Mouse (Mus musculus) layer of hippocampus, postnatal 10 days (tissue): ENCODE data around the gene Rbm15. TPM values are rescaled to one million over a fixed set of nuclear protein-coding genes. Genes with fewer than 3 reads are reported as not detected.
"Not testable (repeated sequence)": the region's sequence is repeated elsewhere in the genome, so short reads cannot be mapped to it uniquely, and the experiment has no call there.

ENCODE experiments used
- DNase-seq, 2 experiments: peaks; one replicate each; pipeline ENCODE4 v3.0.0; 2021; ENCODE audit warnings: low spot score in 2 of 2
- total RNA-seq, 2 experiments: library from RNA; stranded (reverse); gene quantifications; 2 replicates each; pipeline ENCODE4 v1.2.3; 2021

The Rbm15 gene
- total RNA-seq, 2 experiments from 2014 or later = 23.4 to 25.1 TPM

- DNase-seq = peak in 1 of 2 experiments; percentile 49
These were observed 1.1 kb downstream of the Rbm15 start for GRCm38 (mm10) chr3:107332127-107332959.

GRCm38 (mm10) chr3:107331746-107332126 lies 1.7 kb downstream of the Rbm15 start:
- no peak for DNase-seq

- DNase-seq = peak in 1 of 2 experiments; percentile 17
These were observed 2.7 kb downstream of the Rbm15 start for GRCm38 (mm10) chr3:107330503-107331424.

- DNase-seq = no peak
These were observed 7.0 kb downstream of the Rbm15 start for GRCm38 (mm10) chr3:107326442-107326841.

- no peak for DNase-seq
These were observed 11.7 kb downstream of the Rbm15 start for GRCm38 (mm10) chr3:107321776-107322175.

- DNase-seq = no peak
These were observed 12.3 kb downstream of the Rbm15 start for GRCm38 (mm10) chr3:107321141-107321540.

- no peak for DNase-seq
These were observed 16.1 kb downstream of the Rbm15 start for GRCm38 (mm10) chr3:107317338-107317737.

GRCm38 (mm10) chr3:107296917-107297316 lies 36.6 kb downstream of the Rbm15 start:
- DNase-seq = not testable (repeated sequence)

GRCm38 (mm10) chr3:107295672-107296360 lies 37.7 kb downstream of the Rbm15 start:
- no peak for DNase-seq

GRCm38 (mm10) chr3:107290764-107291381 lies 42.6 kb downstream of the Rbm15 start, which contains the start of gene Slc16a4:
Gene Slc16a4, plus strand, starts transcription at chr3:107291230.
- DNase-seq = no peak

GRCm38 (mm10) chr3:107287346-107287745 lies 46.1 kb downstream of the Rbm15 start:
- no peak for DNase-seq

- DNase-seq = no peak
These were observed 47.4 kb downstream of the Rbm15 start for GRCm38 (mm10) chr3:107286123-107286522.

- DNase-seq = peak; percentile 89 to 91
These were observed 54.8 kb downstream of the Rbm15 start, which contains the start of gene Lamtor5 for GRCm38 (mm10) chr3:107278479-107279269. Gene Lamtor5, plus strand, starts transcription at chr3:107278858.

GRCm38 (mm10) chr3:107276626-107277025 lies 56.8 kb downstream of the Rbm15 start:
- DNase-seq = no peak

- no peak for DNase-seq
These were observed 57.5 kb downstream of the Rbm15 start for GRCm38 (mm10) chr3:107275996-107276395.

Other genes starting within 250 kb of the Rbm15 start
- 10 to 100 TPM; 47.5 to 51.4 TPM for gene Kcna2, start 232.5 kb downstream of the Rbm15 start, total RNA-seq
- not detected for gene Kcna10, start 150.6 kb downstream of the Rbm15 start, total RNA-seq
- gene Cym, start 111.9 kb downstream of the Rbm15 start, total RNA-seq = not detected
- not detected for gene A630076J17Rik, start 103.1 kb downstream of the Rbm15 start, total RNA-seq
- not detected for gene Prok1, start 94.0 kb downstream of the Rbm15 start, total RNA-seq
- gene Lamtor5, start 54.8 kb downstream of the Rbm15 start, total RNA-seq = 10 to 100 TPM; 55.2 to 60.4 TPM
- gene Slc16a4, start 42.4 kb downstream of the Rbm15 start, total RNA-seq = 1 to 10 TPM; 2.3 TPM
- 10 to 100 TPM; 33.9 to 37.5 TPM for gene Kcnc4, start 125.9 kb upstream of the Rbm15 start, total RNA-seq
- 100 to 1,000 TPM; 197 to 222 TPM for gene Slc6a17, start 184.3 kb upstream of the Rbm15 start, total RNA-seq
- not detected for gene Ubl4b, start 221.4 kb upstream of the Rbm15 start, total RNA-seq